Mouse (Mus musculus) hematopoietic multipotent progenitor cell, adult 10-12 weeks (in vitro differentiated cells): ENCODE measurements around the gene Slc35f1. TPM values are rescaled to one million over a fixed set of nuclear protein-coding genes. Genes with fewer than 3 reads are reported as not detected.

Experiments used
- polyA plus RNA-seq: library from polyadenylated mRNA; stranded (reverse); fragments of >175 nt; gene quantifications from 2 replicates; pipeline ENCODE4 v1.2.3, GENCODE M21; 2012; ENCODE audit warnings: low replicate concordance

The Slc35f1 gene
- not detected in 2 replicates for polyA plus RNA-seq

GRCm38 (mm10) chr10:52690334-52690991, at the start of gene Slc35f1:
Gene Slc35f1, plus strand, starts transcription at chr10:52690533.

